Mouse (Mus musculus): Measurements from ENCODE around the gene Gkn2. TPM values are rescaled to one million over a fixed set of nuclear protein-coding genes. Genes with fewer than 3 reads are reported as not detected.

Gene Gkn2
- polyA plus RNA-seq, 1 experiment from 2014 or later, result not detected

DNA sequence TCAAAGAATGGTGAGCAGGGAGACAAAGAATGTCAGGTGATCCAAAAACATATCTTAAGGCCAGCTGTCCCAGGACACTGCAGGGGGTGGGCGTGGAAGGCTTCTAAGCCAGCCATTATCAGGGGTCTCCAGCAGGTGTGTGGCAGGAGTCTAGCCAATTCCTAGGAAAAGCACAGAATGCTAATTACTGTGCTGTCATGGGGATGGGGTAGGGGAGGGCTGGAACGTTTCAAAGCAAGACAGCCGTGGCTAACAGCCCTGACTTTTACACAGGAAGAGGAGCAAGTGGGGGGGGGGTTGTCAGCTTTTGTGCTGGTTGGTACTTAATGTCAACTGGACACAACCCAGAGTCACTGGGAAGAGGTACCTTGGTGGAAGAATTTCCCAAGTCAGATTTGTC is 38.9 kb downstream of the Gkn2 start:
- no peaks in the 10 kb centered on the region for H3K9me3 ChIP-seq
- no peak for ATAC-seq (ENCODE audit: low FRiP score, low read depth)
- no peak overlapping the region for H3K4me2 ChIP-seq (replicated peaks)
- no peaks in the 10 kb centered on the region for H3K4me1 ChIP-seq
- H3K4me3 ChIP-seq, result no peak overlapping the region
- no peaks in the 10 kb centered on the region for H3K27me3 ChIP-seq
- no peak overlapping the region for H3K27ac ChIP-seq
- no peak overlapping the region for H3K9ac ChIP-seq
- no peaks in the 10 kb centered on the region for H3K36me3 ChIP-seq
- 17% methylated on average over 3 of the region's 3 CpGs for WGBS

DNA sequence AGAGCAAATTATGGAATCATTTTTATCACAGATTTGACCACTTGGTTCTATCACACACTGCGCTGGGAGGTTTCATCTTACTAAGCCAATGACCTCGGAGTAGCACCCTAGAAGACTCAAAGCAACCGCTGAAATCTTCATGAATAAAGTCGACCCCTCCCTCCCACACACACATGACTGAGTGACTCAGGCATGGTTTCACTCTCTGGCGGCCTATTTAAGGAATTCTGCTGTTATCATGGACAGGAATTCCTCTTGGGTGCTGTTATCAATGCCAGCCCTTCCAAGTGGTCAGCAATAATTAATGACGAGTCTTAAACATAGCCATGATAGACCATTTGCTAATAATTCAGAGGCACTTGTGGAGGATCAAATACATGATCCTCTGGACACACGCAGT is 49.1 kb downstream of the Gkn2 start:
- Histone ChIP-seq H3K4me1 (no peaks in the 10 kb centered on the region), H3K9ac (no peak overlapping the region), H3K27me3 (no peaks in the 10 kb centered on the region), H3K4me2 (replicated peaks) (no peak overlapping the region), H3K9me3 (no peaks in the 10 kb centered on the region), H3K27ac (no peak overlapping the region), H3K36me3 (no peaks in the 10 kb centered on the region), H3K4me3 (no peak overlapping the region)
- 85% methylated on average over 7 of the region's 7 CpGs for WGBS
- ATAC-seq (ENCODE audit: low FRiP score, low read depth), result no peak

GRCm38 (mm10) chr6:87424037-87424816 is 51.1 kb downstream of the Gkn2 start:
- Histone ChIP-seq H3K9me3 (no peaks in the 10 kb centered on the region), H3K4me3 (no peak overlapping the region), H3K36me3 (no peaks in the 10 kb centered on the region), H3K27ac (no peak overlapping the region), H3K4me1 (no peaks in the 10 kb centered on the region), H3K4me2 (replicated peaks) (no peak overlapping the region), H3K9ac (no peak overlapping the region), H3K27me3 (no peaks in the 10 kb centered on the region)
- WGBS, result 71% methylated on average over 19 of the region's 19 CpGs
- ATAC-seq (ENCODE audit: low FRiP score, low read depth), result no peak

DNA sequence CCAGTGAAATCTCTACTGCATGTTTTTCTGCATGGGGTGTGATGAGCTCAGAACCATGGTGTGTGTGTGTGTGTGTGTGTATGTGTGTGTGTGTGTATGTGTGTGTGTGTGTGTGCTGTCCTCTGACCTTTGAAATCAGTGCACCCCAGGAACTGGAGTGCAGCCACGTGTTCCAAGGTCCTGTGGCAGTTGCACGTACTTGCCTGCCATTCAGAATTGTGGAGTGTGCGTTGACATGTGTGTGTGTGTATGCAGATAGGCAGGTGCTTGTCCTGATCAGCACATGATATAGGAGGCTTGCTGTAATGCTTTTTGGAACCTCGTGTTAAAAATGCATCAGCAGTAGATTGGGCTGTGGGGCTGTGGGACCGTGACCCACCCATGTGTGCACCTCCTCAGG is 53.8 kb downstream of the Gkn2 start:
- Histone ChIP-seq H3K9me3 (no peaks in the 10 kb centered on the region), H3K4me1 (no peaks in the 10 kb centered on the region), H3K4me3 (no peak overlapping the region), H3K4me2 (replicated peaks) (no peak overlapping the region), H3K36me3 (no peaks in the 10 kb centered on the region), H3K27me3 (no peaks in the 10 kb centered on the region), H3K27ac (no peak overlapping the region), H3K9ac (no peak overlapping the region)
- no peak for ATAC-seq (ENCODE audit: low FRiP score, low read depth)
- 78% methylated on average over 5 of the region's 5 CpGs for WGBS

DNA sequence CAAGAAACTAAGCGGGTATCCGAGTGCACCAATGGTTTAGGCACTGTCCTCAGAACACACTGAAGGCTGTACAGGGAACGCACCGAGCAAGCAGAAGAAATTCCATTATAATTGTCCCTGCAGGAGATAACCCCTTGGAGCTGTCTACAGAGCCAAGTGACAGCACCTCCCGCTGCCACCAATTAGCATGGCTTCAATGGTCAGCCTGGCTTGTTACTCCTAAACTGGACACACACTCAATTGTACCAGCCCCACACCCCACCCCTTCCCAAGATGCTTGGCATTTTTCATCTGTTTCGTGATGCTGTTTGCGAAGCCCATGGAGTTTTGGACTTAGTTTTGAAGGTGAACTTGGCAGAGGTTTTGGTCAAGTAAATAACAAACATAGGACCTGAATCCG is 54.5 kb downstream of the Gkn2 start:
- H3K4me1 ChIP-seq, result no peaks in the 10 kb centered on the region
- H3K4me3 ChIP-seq, result no peak overlapping the region
- H3K4me2 ChIP-seq (replicated peaks), result no peak overlapping the region
- H3K27ac ChIP-seq, result no peak overlapping the region
- WGBS, result 82% methylated on average over 8 of the region's 8 CpGs
- no peaks in the 10 kb centered on the region for H3K36me3 ChIP-seq
- H3K9ac ChIP-seq, result no peak overlapping the region
- ATAC-seq (ENCODE audit: low FRiP score, low read depth), result no peak
- H3K27me3 ChIP-seq, result no peaks in the 10 kb centered on the region
- no peaks in the 10 kb centered on the region for H3K9me3 ChIP-seq

GRCm38 (mm10) chr6:87428487-87429044 is 55.4 kb downstream of the Gkn2 start, which contains the start of gene Bmp10:
Gene Bmp10 (plus strand): TSS chr6:87428994.
- H3K4me3 ChIP-seq, result no peak within 1 kb of the TSS
- H3K27ac ChIP-seq, result no peak within 1 kb of the TSS
- H3K4me2 ChIP-seq (replicated peaks), result no peak within 1 kb of the TSS
- 61% methylated on average over 7 of the region's 7 CpGs for WGBS
- H3K9ac ChIP-seq, result no peak within 1 kb of the TSS
- no peaks in the 10 kb centered on the region for H3K9me3 ChIP-seq
- H3K4me1 ChIP-seq, result no peaks in the 10 kb centered on the region
- H3K27me3 ChIP-seq, result no peaks in the 10 kb centered on the region
- no peaks in the 10 kb centered on the region for H3K36me3 ChIP-seq
- no peak for ATAC-seq (ENCODE audit: low FRiP score, low read depth)

Other genes with a start within 250 kb of the Gkn2 start
- 20.2 and 21.1 TPM in 2 replicates for gene Antxr1, start 37.5 kb upstream of the Gkn2 start, polyA plus RNA-seq (2015; fragmentation: Nextera tagmentation; extraction: Ambion mirVana)
- not detected in 2 replicates for gene Gkn1, start 22.4 kb upstream of the Gkn2 start, polyA plus RNA-seq (2015; fragmentation: Nextera tagmentation; extraction: Ambion mirVana)
- gene Gkn3, start 15.6 kb downstream of the Gkn2 start, polyA plus RNA-seq (2015; fragmentation: Nextera tagmentation; extraction: Ambion mirVana), result 0.69 and 0.92 TPM in 2 replicates
- not detected in 2 replicates for gene Bmp10, start 55.6 kb downstream of the Gkn2 start, polyA plus RNA-seq (2015; fragmentation: Nextera tagmentation; extraction: Ambion mirVana)
- 4.4 and 4.5 TPM in 2 replicates for gene Arhgap25, start 159.9 kb downstream of the Gkn2 start, polyA plus RNA-seq (2015; fragmentation: Nextera tagmentation; extraction: Ambion mirVana)
- gene Prokr1, start 217.4 kb downstream of the Gkn2 start, polyA plus RNA-seq (2015; fragmentation: Nextera tagmentation; extraction: Ambion mirVana), result 3.8 and 4.6 TPM in 2 replicates

Data from limb, embryonic 13.5 days (tissue).